ENCODE assay signal across 14 mouse cellular contexts in genomic region chr15:31882331-31882730, GRCm38 (mm10).
DNase-seq lines count a peak whose midpoint lies in the region; ATAC-seq and TF ChIP-seq lines count a peak whose summit lies in the region.
"Had no signal": no experiment of that assay in that cellular context is flagged by ENCODE, and none has a peak within 500 bp of the region (broad histone marks: within the 10 kb centered on the region; RNA-seq: fewer than 3 reads in every experiment).

No protein-coding gene starts in this region.

- H3K4me2 ChIP-seq in kidney, embryonic 14.5 days (replicated peaks; ENCODE audit: low read depth, low read length), result no peak overlapping the region
- H3K4me2 ChIP-seq in midbrain, embryonic 13.5 days (replicated peaks), result no peak overlapping the region
- H3K4me2 ChIP-seq: embryonic facial prominence, embryonic 15.5 days; hindbrain, embryonic 12.5 days; stomach, embryonic 15.5 days had no signal

- no peak overlapping the region for H3K4me3 ChIP-seq in kidney, embryonic 14.5 days (ENCODE audit: low read length)
- no peak overlapping the region for H3K4me3 ChIP-seq in midbrain, embryonic 13.5 days (replicated peaks)
- no peak overlapping the region for H3K4me3 ChIP-seq in left cerebral cortex, adult 2 months
- H3K4me3 ChIP-seq: embryonic facial prominence, embryonic 15.5 days; hindbrain, embryonic 12.5 days; limb, embryonic 10.5 days; stomach, embryonic 15.5 days had no signal

- H3K4me1 ChIP-seq in kidney, embryonic 14.5 days (ENCODE audit: control insufficient read depth, insufficient read depth, low read length), result peaks cover 12% of the 10 kb centered on the region; the same call in 1 of the 2 replicates
- H3K4me1 ChIP-seq in midbrain, embryonic 13.5 days (replicated peaks), result no peaks in the 10 kb centered on the region
- H3K4me1 ChIP-seq: embryonic facial prominence, embryonic 15.5 days; stomach, embryonic 15.5 days had no signal

- DNase-seq in gastrocnemius, postnatal 25 days, result peak; percentile 13
- no peak for DNase-seq in gastrocnemius, adult 8-10 months (ENCODE audit: low spot score in 2 of 2)
- peak; percentile 15 for DNase-seq in urinary bladder, postnatal 25 days (ENCODE audit: low spot score)
- no peak for DNase-seq in urinary bladder, postnatal 10 days (ENCODE audit: low spot score)
- no peak for DNase-seq in left cerebral cortex, adult 2 months (ENCODE audit: extremely low spot score in 1 of 2, low spot score in 2 of 2)
- DNase-seq in spleen, adult 18-20 months, result no peak
- DNase-seq: cerebellum, postnatal 14 days had no signal

- no peak for TF ChIP-seq CTCF in left cerebral cortex, adult 2 months (IDR thresholded peaks at IDR 0.05)

- WGBS in kidney, embryonic 14.5 days, result 21% methylated on average over 5 of the region's 5 CpGs
- 73% methylated on average over 5 of the region's 5 CpGs for WGBS in midbrain, embryonic 13.5 days

- H3K36me3 ChIP-seq in kidney, embryonic 14.5 days (ENCODE audit: control insufficient read depth, insufficient read depth, low read length), result no peaks in the 10 kb centered on the region
- no peaks in the 10 kb centered on the region for H3K36me3 ChIP-seq in midbrain, embryonic 13.5 days
- H3K36me3 ChIP-seq: embryonic facial prominence, embryonic 15.5 days; hindbrain, embryonic 12.5 days; limb, embryonic 10.5 days; stomach, embryonic 15.5 days had no signal

- H3K9ac ChIP-seq in kidney, embryonic 14.5 days (ENCODE audit: low read depth, low read length), result no peak overlapping the region
- no peak overlapping the region for H3K9ac ChIP-seq in midbrain, embryonic 13.5 days (replicated peaks)
- H3K9ac ChIP-seq: embryonic facial prominence, embryonic 15.5 days; hindbrain, embryonic 12.5 days; stomach, embryonic 15.5 days had no signal

- peak; percentile 50; the same call in 1 of the 2 replicates for ATAC-seq in kidney, embryonic 14.5 days (ENCODE audit: low FRiP score, low TSS enrichment)
- ATAC-seq in midbrain, embryonic 13.5 days, result no peak
- ATAC-seq: midbrain, embryonic 16.5 days had no signal

- H3K27me3 ChIP-seq in kidney, embryonic 14.5 days (ENCODE audit: control insufficient read depth, insufficient read depth, low read length), result no peaks in the 10 kb centered on the region; the same call in 1 of the 2 replicates
- no peaks in the 10 kb centered on the region for H3K27me3 ChIP-seq in midbrain, embryonic 13.5 days
- H3K27me3 ChIP-seq: embryonic facial prominence, embryonic 15.5 days; hindbrain, embryonic 12.5 days; stomach, embryonic 15.5 days had no signal

- intact Hi-C loops in left cerebral cortex, adult 2 months (cut with DNase I), result no loop called here

- H3K9me3 ChIP-seq in kidney, embryonic 14.5 days (ENCODE audit: control insufficient read depth, low read length), result no peaks in the 10 kb centered on the region
- H3K9me3 ChIP-seq in midbrain, embryonic 13.5 days, result no peaks in the 10 kb centered on the region
- H3K9me3 ChIP-seq: embryonic facial prominence, embryonic 15.5 days; hindbrain, embryonic 12.5 days; limb, embryonic 10.5 days; stomach, embryonic 15.5 days had no signal

- no peak overlapping the region for H3K27ac ChIP-seq in kidney, embryonic 14.5 days (ENCODE audit: low read depth, low read length)
- no peak overlapping the region for H3K27ac ChIP-seq in midbrain, embryonic 13.5 days
- no peak overlapping the region for H3K27ac ChIP-seq in left cerebral cortex, adult 2 months
- H3K27ac ChIP-seq: embryonic facial prominence, embryonic 15.5 days; hindbrain, embryonic 12.5 days; limb, embryonic 10.5 days; stomach, embryonic 15.5 days had no signal

Comparison
In these comparisons a context has a peak if more than half of its experiments do, and no peak if none do; other contexts are left out.
1. DNase-seq: peak in gastrocnemius, postnatal 25 days (single experiment) and urinary bladder, postnatal 25 days (single experiment); none in gastrocnemius, adult 8-10 months (0 of 2), urinary bladder, postnatal 10 days (single experiment), left cerebral cortex, adult 2 months (0 of 2) and spleen, adult 18-20 months (0 of 2).